Mouse (Mus musculus) forebrain, embryonic 15.5 days (tissue): ENCODE measurements around the gene Pex19. TPM values are rescaled to one million over a fixed set of nuclear protein-coding genes. Genes with fewer than 3 reads are reported as not detected.

Experiments used
- ATAC-seq: fragments of 200-750 bp; cut with Nextera tagmentation; replicated peaks from 2 replicates; pipeline ENCODE4 v1.8.0; 2017; ENCODE audit warnings: mild to moderate bottlenecking, moderate TSS enrichment, moderate library complexity
- H3K27ac ChIP-seq: fragments of 300-500 bp; sonication (generic); replicated peaks from 2 replicates; pipeline ENCODE4 v1.5.1; 2015; ENCODE audit warnings: mild to moderate bottlenecking, inconsistent platforms
- H3K27me3 ChIP-seq: fragments of 300-500 bp; sonication (generic); 2 replicates; pipeline ENCODE4 v1.6.1; 2015; ENCODE audit warnings: inconsistent platforms
- H3K36me3 ChIP-seq: fragments of 300-500 bp; sonication (generic); 2 replicates; pipeline ENCODE4 v1.6.1; 2015; ENCODE audit warnings: mild to moderate bottlenecking, inconsistent platforms
- H3K4me1 ChIP-seq: fragments of 300-500 bp; sonication (generic); 2 replicates; pipeline ENCODE4 v1.6.1; 2015; ENCODE audit warnings: inconsistent platforms
- H3K4me2 ChIP-seq: fragments of 300-500 bp; sonication (generic); replicated peaks from 2 replicates; pipeline ENCODE4 v1.6.1; 2015; ENCODE audit warnings: mild to moderate bottlenecking, inconsistent platforms
- H3K4me3 ChIP-seq: fragments of 300-500 bp; sonication (generic); 2 replicates; pipeline ENCODE4 v1.5.1; 2015; ENCODE audit warnings: mild to moderate bottlenecking, inconsistent platforms
- H3K9ac ChIP-seq: fragments of 300-500 bp; sonication (generic); replicated peaks from 2 replicates; pipeline ENCODE4 v1.6.1; 2015; ENCODE audit warnings: mild to moderate bottlenecking, inconsistent platforms
- H3K9me3 ChIP-seq: fragments of 300-500 bp; sonication (generic); 2 replicates; pipeline ENCODE4 v1.6.1; 2016; ENCODE audit warnings: inconsistent platforms
- WGBS: fragments of 180-500 bp; shearing (Covaris S2); methylation state at CpG from one replicate; pipeline ENCODE4 v1.1.7; 2015; ENCODE audit warnings: mixed read lengths; 5-methylcytosine and 5-hydroxymethylcytosine counted together
- polyA plus RNA-seq: library from polyadenylated mRNA; unstranded; fragments of >200 nt; fragmentation: Nextera tagmentation; extraction: Ambion mirVana; gene quantifications from 2 replicates; pipeline ENCODE4 v1.2.1, GENCODE M21; 2015

Pex19 gene
- polyA plus RNA-seq, 1 experiment from 2014 or later = 160 TPM

GRCm38 (mm10) chr1:172116948-172117347 lies 9.6 kb upstream of the Pex19 start:
- no peak overlapping the region for H3K4me3 ChIP-seq
- ATAC-seq = no peak
- peaks cover 98% of the 10 kb centered on the region for H3K36me3 ChIP-seq
- 93% methylated on average over 5 of the region's 5 CpGs for WGBS
- H3K27ac ChIP-seq = no peak overlapping the region
- no peaks in the 10 kb centered on the region for H3K27me3 ChIP-seq
- H3K4me1 ChIP-seq = no peaks in the 10 kb centered on the region
- no peak overlapping the region for H3K9ac ChIP-seq
- no peaks in the 10 kb centered on the region for H3K9me3 ChIP-seq
- H3K4me2 ChIP-seq = no peak overlapping the region

DNA sequence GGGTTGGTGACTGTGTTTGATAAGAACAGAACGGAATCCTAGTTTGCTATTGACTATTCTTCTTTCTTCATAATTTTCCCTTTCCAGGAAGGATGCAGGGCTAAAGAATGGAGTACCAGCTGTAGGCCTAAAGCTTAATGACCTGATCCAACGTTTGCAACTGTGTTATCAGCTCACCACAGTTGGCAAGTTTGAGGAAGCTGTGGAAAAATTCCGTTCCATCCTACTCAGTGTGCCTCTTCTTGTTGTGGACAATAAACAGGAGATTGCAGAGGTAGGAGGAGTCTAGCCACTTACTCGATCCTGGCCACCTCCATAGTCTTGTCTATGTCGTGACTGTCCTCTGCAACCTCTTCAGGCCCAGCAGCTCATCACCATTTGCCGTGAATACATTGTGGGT lies 7.5 kb upstream of the Pex19 start:
- Histone ChIP-seq H3K9ac (no peak overlapping the region), H3K4me2 (no peak overlapping the region), H3K4me3 (no peak overlapping the region), H3K4me1 (no peaks in the 10 kb centered on the region), H3K9me3 (no peaks in the 10 kb centered on the region), H3K27me3 (no peaks in the 10 kb centered on the region), H3K27ac (no peak overlapping the region), H3K36me3 (peaks cover 94% of the 10 kb centered on the region)
- 80% methylated on average over 6 of the region's 6 CpGs for WGBS
- no peak for ATAC-seq

GRCm38 (mm10) chr1:172119720-172120119 lies 6.8 kb upstream of the Pex19 start:
- H3K36me3 ChIP-seq = peaks cover 88% of the 10 kb centered on the region
- H3K27ac ChIP-seq = no peak overlapping the region
- H3K4me3 ChIP-seq = no peak overlapping the region
- no peaks in the 10 kb centered on the region for H3K27me3 ChIP-seq
- 0 out of 2 replicates have a peak, but pooled peaks have one; percentile 60 for ATAC-seq
- 22% methylated on average over 3 of the region's 3 CpGs for WGBS
- no peaks in the 10 kb centered on the region for H3K9me3 ChIP-seq
- H3K4me2 ChIP-seq = no peak overlapping the region
- H3K4me1 ChIP-seq = no peaks in the 10 kb centered on the region
- no peak overlapping the region for H3K9ac ChIP-seq

DNA sequence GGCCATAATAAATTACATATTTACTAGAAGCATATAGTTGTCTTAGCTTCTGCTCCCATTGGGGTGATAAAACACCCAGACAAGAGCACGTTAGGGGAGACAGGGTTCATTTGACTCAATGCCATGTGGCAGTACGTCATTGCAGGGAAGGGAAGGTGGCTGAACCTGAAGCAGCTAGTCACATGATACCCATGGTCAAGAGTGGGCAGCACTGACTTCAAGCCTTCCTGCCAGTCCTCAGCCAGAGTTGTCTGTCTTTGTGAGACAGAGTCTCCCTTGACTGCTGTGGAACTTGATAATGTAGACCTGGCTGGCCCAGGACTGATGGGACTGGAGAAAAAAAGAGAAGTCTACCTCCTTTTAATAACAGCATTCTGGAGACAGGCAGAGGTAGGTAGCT lies 3.9 kb upstream of the Pex19 start:
- Histone ChIP-seq H3K9ac (no peak overlapping the region), H3K36me3 (peaks cover 58% of the 10 kb centered on the region), H3K4me1 (peaks cover 13% of the 10 kb centered on the region), H3K27ac (no peak overlapping the region), H3K4me3 (no peak overlapping the region), H3K27me3 (no peaks in the 10 kb centered on the region), H3K9me3 (no peaks in the 10 kb centered on the region), H3K4me2 (no peak overlapping the region)
- ATAC-seq = no peak
- WGBS = 89% methylated on average over 2 of the region's 2 CpGs

GRCm38 (mm10) chr1:172124572-172124971 lies 2.0 kb upstream of the Pex19 start:
- H3K9me3 ChIP-seq = no peaks in the 10 kb centered on the region
- no peak for ATAC-seq
- H3K36me3 ChIP-seq = peaks cover 48% of the 10 kb centered on the region
- WGBS = 84% methylated on average over 6 of the region's 6 CpGs
- H3K4me2 ChIP-seq = no peak overlapping the region
- H3K4me1 ChIP-seq = peaks cover 24% of the 10 kb centered on the region
- H3K9ac ChIP-seq = no peak overlapping the region
- no peak overlapping the region for H3K27ac ChIP-seq
- H3K4me3 ChIP-seq = no peak overlapping the region
- no peaks in the 10 kb centered on the region for H3K27me3 ChIP-seq

DNA sequence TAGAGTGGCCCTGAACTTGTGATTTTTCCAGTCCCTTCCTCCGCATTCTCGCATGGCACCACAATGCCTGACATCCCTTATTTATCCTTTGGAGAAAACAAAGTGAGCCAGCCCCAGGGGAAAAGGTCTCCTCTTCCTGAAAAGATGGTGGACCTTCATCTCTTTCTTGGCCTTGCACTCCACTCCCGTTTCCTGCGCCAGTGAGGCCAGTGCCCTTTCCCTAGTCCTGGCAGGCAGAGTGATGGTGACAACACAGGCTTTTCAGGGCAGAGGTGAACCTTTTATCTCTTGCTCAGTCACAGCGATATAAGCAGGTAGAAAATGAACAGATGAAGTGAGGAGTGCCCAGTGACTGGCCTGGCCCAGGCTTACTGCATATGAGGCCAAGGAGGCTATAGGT lies 932 bp downstream of the Pex19 start:
- H3K36me3 ChIP-seq = peaks cover 46% of the 10 kb centered on the region
- no peaks in the 10 kb centered on the region for H3K9me3 ChIP-seq
- H3K9ac ChIP-seq = peak overlapping the region; percentile 67
- H3K4me2 ChIP-seq = peak overlapping the region; percentile 79
- no peak overlapping the region for H3K27ac ChIP-seq
- H3K4me3 ChIP-seq = peak overlapping the region; percentile 53
- no peak for ATAC-seq
- peaks cover 24% of the 10 kb centered on the region for H3K4me1 ChIP-seq
- 48% methylated on average over 5 of the region's 5 CpGs for whole genome bisulfite sequencing
- no peaks in the 10 kb centered on the region for H3K27me3 ChIP-seq

DNA sequence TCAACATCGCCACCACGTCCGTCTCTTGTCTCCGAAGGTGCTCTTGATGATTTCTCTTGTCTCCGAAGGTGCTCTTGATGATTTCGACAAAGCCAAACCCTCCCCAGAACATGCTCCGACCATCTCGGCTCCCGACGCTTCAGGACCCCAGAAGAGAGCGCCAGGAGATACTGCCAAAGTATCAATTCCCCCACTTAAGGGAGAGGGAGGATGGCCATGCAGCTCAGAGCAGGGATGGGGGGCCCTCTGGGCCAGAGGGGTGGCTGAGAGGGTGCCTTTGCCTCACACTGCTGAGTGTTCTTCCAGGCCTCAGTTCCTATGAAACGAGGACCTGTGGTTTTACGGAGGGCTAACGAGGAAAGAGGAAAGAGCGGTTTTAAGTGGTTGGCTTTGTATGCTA lies 2.0 kb downstream of the Pex19 start:
- H3K9me3 ChIP-seq = no peaks in the 10 kb centered on the region
- H3K27me3 ChIP-seq = no peaks in the 10 kb centered on the region
- no peak overlapping the region for H3K9ac ChIP-seq
- no peak overlapping the region for H3K4me2 ChIP-seq
- peaks cover 46% of the 10 kb centered on the region for H3K36me3 ChIP-seq
- no peak overlapping the region for H3K27ac ChIP-seq
- peaks cover 24% of the 10 kb centered on the region for H3K4me1 ChIP-seq
- no peak overlapping the region for H3K4me3 ChIP-seq
- WGBS = 90% methylated on average over 15 of the region's 15 CpGs
- ATAC-seq = no peak

DNA sequence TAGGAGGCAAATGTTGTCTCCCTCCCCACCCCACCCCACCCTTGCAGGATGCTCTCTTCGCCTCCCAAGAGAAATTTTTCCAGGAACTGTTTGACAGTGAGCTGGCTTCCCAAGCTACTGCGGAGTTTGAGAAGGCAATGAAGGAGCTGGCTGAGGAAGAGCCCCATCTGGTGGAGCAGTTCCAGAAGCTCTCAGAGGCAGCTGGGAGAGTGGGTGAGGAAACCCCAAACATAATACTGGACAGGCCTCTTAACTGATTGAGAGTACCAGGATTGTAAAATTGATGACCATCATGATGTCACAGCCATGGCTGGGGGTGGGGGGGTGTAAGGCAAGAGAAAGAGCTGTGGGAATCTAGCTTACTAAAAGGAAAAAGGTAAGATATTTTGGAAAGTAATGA lies 2.6 kb downstream of the Pex19 start:
- no peak overlapping the region for H3K4me3 ChIP-seq
- 60% methylated on average over 2 of the region's 2 CpGs for WGBS

GRCm38 (mm10) chr1:172129780-172130179 lies 3.2 kb downstream of the Pex19 start:
- H3K4me2 ChIP-seq = no peak overlapping the region
- peaks cover 56% of the 10 kb centered on the region for H3K36me3 ChIP-seq
- no peak overlapping the region for H3K9ac ChIP-seq
- peaks cover 24% of the 10 kb centered on the region for H3K4me1 ChIP-seq
- 97% methylated on average over 5 of the region's 5 CpGs for WGBS
- no peaks in the 10 kb centered on the region for H3K27me3 ChIP-seq
- H3K27ac ChIP-seq = no peak overlapping the region
- H3K9me3 ChIP-seq = no peaks in the 10 kb centered on the region
- H3K4me3 ChIP-seq = no peak overlapping the region
- ATAC-seq = no peak

More for the DNA sequence above, 2.6 kb downstream of the Pex19 start:
- Histone ChIP-seq H3K36me3 (peaks cover 50% of the 10 kb centered on the region), H3K9ac (no peak overlapping the region), H3K4me1 (peaks cover 24% of the 10 kb centered on the region), H3K4me2 (no peak overlapping the region), H3K27ac (no peak overlapping the region), H3K9me3 (no peaks in the 10 kb centered on the region), H3K27me3 (no peaks in the 10 kb centered on the region)
- no peak for ATAC-seq

DNA sequence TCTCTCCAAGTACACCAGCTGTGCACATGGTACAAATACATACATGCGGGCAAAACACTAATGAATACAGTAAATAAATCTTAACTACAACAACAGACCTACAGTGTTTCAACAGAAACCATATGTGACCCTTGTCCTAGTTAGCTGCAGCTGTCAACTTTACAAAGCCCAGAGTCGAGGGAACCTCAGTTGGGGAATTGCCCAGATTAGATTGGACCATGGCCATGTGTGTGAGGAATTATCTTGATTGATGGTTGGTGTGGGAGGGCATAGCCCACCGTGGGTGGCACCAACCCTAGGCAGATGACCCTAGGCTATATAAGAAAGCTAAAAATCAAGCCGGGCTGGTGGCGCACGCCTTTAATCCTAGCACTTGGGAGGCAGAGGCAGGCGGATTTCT lies 5.8 kb downstream of the Pex19 start:
- H3K4me3 ChIP-seq = no peak overlapping the region
- no peak for ATAC-seq
- H3K4me1 ChIP-seq = peaks cover 15% of the 10 kb centered on the region
- H3K27me3 ChIP-seq = no peaks in the 10 kb centered on the region
- H3K4me2 ChIP-seq = no peak overlapping the region
- no peak overlapping the region for H3K27ac ChIP-seq
- H3K9me3 ChIP-seq = no peaks in the 10 kb centered on the region
- no peak overlapping the region for H3K9ac ChIP-seq
- peaks cover 69% of the 10 kb centered on the region for H3K36me3 ChIP-seq
- WGBS = 81% methylated on average over 7 of the region's 7 CpGs

- Histone ChIP-seq H3K27ac (no peak overlapping the region), H3K9me3 (no peaks in the 10 kb centered on the region), H3K36me3 (peaks cover 69% of the 10 kb centered on the region), H3K27me3 (no peaks in the 10 kb centered on the region), H3K9ac (no peak overlapping the region), H3K4me2 (no peak overlapping the region), H3K4me1 (0 out of 2 replicates have a peak, but pooled peaks cover 3% of the 10 kb centered on the region), H3K4me3 (no peak overlapping the region)
- WGBS = 88% methylated on average over 7 of the region's 7 CpGs
- ATAC-seq = no peak
Observed at GRCm38 (mm10) chr1:172133535-172133934, 7.0 kb downstream of the Pex19 start.

GRCm38 (mm10) chr1:172134072-172134471 lies 7.5 kb downstream of the Pex19 start:
- peaks cover 66% of the 10 kb centered on the region for H3K36me3 ChIP-seq
- H3K27ac ChIP-seq = no peak overlapping the region
- H3K4me3 ChIP-seq = no peak overlapping the region
- no peaks in the 10 kb centered on the region for H3K9me3 ChIP-seq
- no peak overlapping the region for H3K9ac ChIP-seq
- no peak overlapping the region for H3K4me2 ChIP-seq
- 92% methylated on average over 4 of the region's 4 CpGs for WGBS
- H3K4me1 ChIP-seq = no peaks in the 10 kb centered on the region
- no peak for ATAC-seq
- H3K27me3 ChIP-seq = no peaks in the 10 kb centered on the region

DNA sequence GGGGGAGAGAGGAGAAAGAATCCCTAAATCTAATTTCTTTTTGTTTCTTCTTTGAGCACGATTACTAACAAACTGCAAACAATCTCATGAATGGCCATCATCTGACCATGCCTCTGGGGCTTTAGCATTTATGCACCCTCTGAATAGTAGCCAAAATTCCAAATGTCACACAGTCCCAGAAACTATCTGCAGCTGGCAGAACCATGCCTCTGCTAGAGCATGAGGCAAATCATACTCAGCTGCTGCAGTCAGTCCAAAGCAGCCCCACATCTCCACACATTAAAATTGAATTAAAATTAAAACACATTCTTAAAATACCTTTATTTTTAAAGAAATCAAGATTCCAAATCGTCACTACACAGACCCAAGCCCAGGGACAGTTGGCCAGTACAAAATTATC lies 13.6 kb downstream of the Pex19 start:
- no peaks in the 10 kb centered on the region for H3K4me1 ChIP-seq
- peaks cover 10% of the 10 kb centered on the region; the same call in 1 of the 2 replicates for H3K36me3 ChIP-seq
- WGBS = 70% methylated on average over 2 of the region's 2 CpGs
- H3K4me2 ChIP-seq = no peak overlapping the region
- no peak for ATAC-seq
- H3K27ac ChIP-seq = no peak overlapping the region
- no peak overlapping the region for H3K4me3 ChIP-seq
- H3K9me3 ChIP-seq = no peaks in the 10 kb centered on the region
- H3K9ac ChIP-seq = no peak overlapping the region
- no peaks in the 10 kb centered on the region for H3K27me3 ChIP-seq
